Mouse (Mus musculus): ENCODE data around the gene Zfp638. TPM values are rescaled to one million over a fixed set of nuclear protein-coding genes. Genes with fewer than 3 reads are reported as not detected.
"Not testable (repeated sequence)": the region's sequence is repeated elsewhere in the genome, so short reads cannot be mapped to it uniquely, and the experiment has no call there.

The Zfp638 gene
- polyA plus RNA-seq, 1 experiment from 2014 or later: 16.7 TPM

GRCm38 (mm10) chr6:84014961-84015683, 148.2 kb downstream of the Zfp638 start:
- peaks cover 37% of the 10 kb centered on the region for H3K27me3 ChIP-seq
- not testable (repeated sequence) for ATAC-seq (ENCODE audit: low read depth); H3K36me3 ChIP-seq; H3K27ac ChIP-seq; DNase-seq; H3K4me1 ChIP-seq (replicated peaks); H3K4me3 ChIP-seq (replicated peaks); H3K9ac ChIP-seq; H3K4me2 ChIP-seq; H3K9me3 ChIP-seq (replicated peaks)
- 31% methylated on average over 4 of the region's 4 CpGs for WGBS (ENCODE audit: insufficient replicate concordance)

GRCm38 (mm10) chr6:84016851-84017250, 149.9 kb downstream of the Zfp638 start:
- WGBS (ENCODE audit: insufficient replicate concordance): 66% methylated on average over 7 of the region's 7 CpGs
- ATAC-seq (ENCODE audit: low read depth): no peak
- H3K4me1 ChIP-seq (replicated peaks): no peaks in the 10 kb centered on the region

GRCm38 (mm10) chr6:84017392-84017791, 150.5 kb downstream of the Zfp638 start:
- Histone ChIP-seq H3K4me2 (no peak overlapping the region), H3K27ac (no peak overlapping the region), H3K4me1 (replicated peaks) (no peaks in the 10 kb centered on the region), H3K9me3 (replicated peaks) (no peaks in the 10 kb centered on the region), H3K4me3 (replicated peaks) (no peak overlapping the region), H3K36me3 (no peaks in the 10 kb centered on the region), H3K27me3 (peaks cover 35% of the 10 kb centered on the region), H3K9ac (no peak overlapping the region)
- DNase-seq: no peak
- no peak for ATAC-seq (ENCODE audit: low read depth)
- 28% methylated on average over 3 of the region's 3 CpGs for WGBS (ENCODE audit: insufficient replicate concordance)

More at GRCm38 (mm10) chr6:84016851-84017250, 149.9 kb downstream of the Zfp638 start:
- no peak overlapping the region for H3K4me3 ChIP-seq (replicated peaks)
- no peak overlapping the region for H3K9ac ChIP-seq
- H3K9me3 ChIP-seq (replicated peaks): no peaks in the 10 kb centered on the region
- no peak overlapping the region for H3K27ac ChIP-seq
- no peak overlapping the region for H3K4me2 ChIP-seq
- DNase-seq: no peak
- no peaks in the 10 kb centered on the region for H3K36me3 ChIP-seq
- peaks cover 35% of the 10 kb centered on the region for H3K27me3 ChIP-seq

- no peak; the same call in 1 of the 2 replicates for ATAC-seq (ENCODE audit: low read depth)
- 4% methylated on average over 28 of the region's 28 CpGs for WGBS (ENCODE audit: insufficient replicate concordance)
- no peaks in the 10 kb centered on the region for H3K36me3 ChIP-seq
- no peak overlapping the region for H3K27ac ChIP-seq
- peak overlapping the region; percentile 37 for H3K4me3 ChIP-seq (replicated peaks)
- no peaks in the 10 kb centered on the region for H3K9me3 ChIP-seq (replicated peaks)
- H3K27me3 ChIP-seq: peaks cover 35% of the 10 kb centered on the region
- H3K9ac ChIP-seq: no peak overlapping the region
- DNase-seq: no peak
- peak overlapping the region; percentile 47 for H3K4me2 ChIP-seq
- no peaks in the 10 kb centered on the region for H3K4me1 ChIP-seq (replicated peaks)
Measured at GRCm38 (mm10) chr6:84018906-84019550, 152.1 kb downstream of the Zfp638 start.

GRCm38 (mm10) chr6:84020002-84020401, 153.1 kb downstream of the Zfp638 start:
- no peak overlapping the region for H3K9ac ChIP-seq
- H3K36me3 ChIP-seq: no peaks in the 10 kb centered on the region
- ATAC-seq (ENCODE audit: low read depth) (no peak), DNase-seq (no peak)
- WGBS (ENCODE audit: insufficient replicate concordance): 22% methylated on average over 4 of the region's 4 CpGs
- peaks cover 35% of the 10 kb centered on the region for H3K27me3 ChIP-seq
- 0 out of 2 replicates have a peak overlapping the region, but pooled peaks have one; percentile 5 for H3K27ac ChIP-seq
- H3K4me2 ChIP-seq: no peak overlapping the region
- no peaks in the 10 kb centered on the region for H3K4me1 ChIP-seq (replicated peaks)
- H3K4me3 ChIP-seq (replicated peaks): peak overlapping the region; percentile 37; the same call in 1 of the 2 replicates
- H3K9me3 ChIP-seq (replicated peaks): no peaks in the 10 kb centered on the region

DNA sequence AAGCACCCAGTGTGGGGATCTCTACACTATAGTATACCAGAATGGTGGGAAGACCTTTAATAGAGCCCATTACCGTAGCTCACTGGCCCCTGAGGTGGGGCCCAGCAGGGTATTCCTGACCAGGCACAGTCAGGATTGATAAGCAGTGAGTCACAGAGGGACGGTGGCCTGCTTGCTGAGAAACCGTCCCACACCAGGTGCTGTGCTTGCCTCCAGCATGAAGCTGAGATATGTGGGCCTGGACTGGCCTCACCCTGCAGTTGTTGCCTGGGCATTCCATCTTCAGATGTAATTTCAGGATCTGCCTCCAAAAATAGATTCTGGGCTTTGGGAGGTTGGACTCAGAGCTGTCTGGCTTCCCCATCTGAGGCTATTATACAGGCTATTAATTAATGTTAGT, 155.1 kb downstream of the Zfp638 start:
- DNase-seq: no peak
- Histone ChIP-seq H3K9me3 (replicated peaks) (no peaks in the 10 kb centered on the region), H3K9ac (no peak overlapping the region), H3K4me1 (replicated peaks) (no peaks in the 10 kb centered on the region), H3K36me3 (no peaks in the 10 kb centered on the region), H3K27me3 (peaks cover 35% of the 10 kb centered on the region), H3K4me3 (replicated peaks) (no peak overlapping the region), H3K27ac (no peak overlapping the region), H3K4me2 (no peak overlapping the region)
- no peak for ATAC-seq (ENCODE audit: low read depth)
- WGBS (ENCODE audit: insufficient replicate concordance): 49% methylated on average over 3 of the region's 3 CpGs

DNA sequence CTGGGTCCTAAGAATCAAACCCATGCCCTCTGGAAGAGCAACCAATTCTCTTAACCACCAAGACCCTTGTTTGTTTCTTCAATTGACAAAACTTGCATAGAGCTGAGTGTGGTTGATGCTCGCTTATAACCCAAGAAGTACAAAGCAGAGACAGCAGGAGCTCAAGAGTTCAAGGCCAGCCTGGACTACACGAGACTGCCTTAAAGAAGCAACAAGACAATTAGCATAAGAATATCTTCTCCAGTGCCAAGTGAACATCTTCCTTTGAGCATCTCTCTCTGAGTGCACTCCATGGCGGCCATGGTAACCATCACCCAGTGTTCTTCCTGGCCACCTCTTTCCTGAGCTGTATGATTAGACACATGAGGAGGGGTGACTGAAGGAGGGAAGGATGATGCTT, 158.7 kb downstream of the Zfp638 start:
- no peak overlapping the region for H3K27ac ChIP-seq
- no peak overlapping the region for H3K9ac ChIP-seq
- H3K4me3 ChIP-seq (replicated peaks): no peak overlapping the region
- no peak for ATAC-seq (ENCODE audit: low read depth)
- H3K9me3 ChIP-seq (replicated peaks): no peaks in the 10 kb centered on the region
- no peak overlapping the region for H3K4me2 ChIP-seq
- no peaks in the 10 kb centered on the region for H3K36me3 ChIP-seq
- H3K4me1 ChIP-seq (replicated peaks): no peaks in the 10 kb centered on the region
- 56% methylated on average over 3 of the region's 3 CpGs for WGBS (ENCODE audit: insufficient replicate concordance)
- 0 out of 2 replicates have a peak, but pooled peaks cover 5% of the 10 kb centered on the region for H3K27me3 ChIP-seq
- no peak for DNase-seq

GRCm38 (mm10) chr6:84028791-84029190, 161.9 kb downstream of the Zfp638 start:
- Histone ChIP-seq H3K27ac (no peak overlapping the region), H3K9me3 (replicated peaks) (no peaks in the 10 kb centered on the region), H3K27me3 (no peaks in the 10 kb centered on the region), H3K36me3 (no peaks in the 10 kb centered on the region), H3K4me2 (no peak overlapping the region), H3K4me1 (replicated peaks) (no peaks in the 10 kb centered on the region), H3K9ac (no peak overlapping the region), H3K4me3 (replicated peaks) (no peak overlapping the region)
- ATAC-seq (ENCODE audit: low read depth) (no peak), DNase-seq (no peak)

GRCm38 (mm10) chr6:84029775-84030174, 162.9 kb downstream of the Zfp638 start:
- H3K9me3 ChIP-seq (replicated peaks): no peaks in the 10 kb centered on the region
- H3K4me1 ChIP-seq (replicated peaks): no peaks in the 10 kb centered on the region
- H3K36me3 ChIP-seq: no peaks in the 10 kb centered on the region
- H3K4me2 ChIP-seq: no peak overlapping the region
- H3K27ac ChIP-seq: no peak overlapping the region
- no peak overlapping the region for H3K4me3 ChIP-seq (replicated peaks)
- WGBS (ENCODE audit: insufficient replicate concordance): 75% methylated on average over 7 of the region's 7 CpGs
- ATAC-seq (ENCODE audit: low read depth) (no peak), DNase-seq (no peak)
- H3K27me3 ChIP-seq: no peaks in the 10 kb centered on the region
- H3K9ac ChIP-seq: no peak overlapping the region

GRCm38 (mm10) chr6:84032516-84032915, 165.6 kb downstream of the Zfp638 start:
- not testable (repeated sequence) for H3K4me3 ChIP-seq (replicated peaks); H3K36me3 ChIP-seq; H3K4me2 ChIP-seq; H3K9ac ChIP-seq; H3K9me3 ChIP-seq (replicated peaks); ATAC-seq (ENCODE audit: low read depth); H3K27ac ChIP-seq; H3K4me1 ChIP-seq (replicated peaks); DNase-seq; H3K27me3 ChIP-seq
- WGBS (ENCODE audit: insufficient replicate concordance): 42% methylated on average over 5 of the region's 5 CpGs
